Mouse (Mus musculus) myocyte (in vitro differentiated cells): ENCODE data around the gene Rbm33.

ENCODE experiments used
- CEBPB ChIP-seq: IDR thresholded peaks from 2 replicates; pipeline ENCODE4 v1.6.1; 2011; ENCODE audit warnings: mild to moderate bottlenecking, moderate library complexity; ENCODE audit not compliant: poor library complexity, insufficient read depth, severe bottlenecking
- E2F4 ChIP-seq: IDR thresholded peaks from one replicate; pipeline ENCODE4 v1.6.1; 2011; ENCODE audit warnings: mild to moderate bottlenecking, control low read depth, moderate library complexity; ENCODE audit not compliant: insufficient read depth
- MAX ChIP-seq: IDR thresholded peaks from one replicate; pipeline ENCODE4 v1.6.1; 2011; ENCODE audit warnings: low read depth, mild to moderate bottlenecking, control low read depth
- MYOD1 ChIP-seq, 3 experiments: IDR thresholded peaks; one replicate each; pipeline ENCODE4 v1.6.1; 2011; ENCODE audit warnings: control low read depth in 2 of 3, low read depth in 2 of 3, mild to moderate bottlenecking in 2 of 3, moderate library complexity in 1 of 3; ENCODE audit not compliant: insufficient read length in 2 of 3, control insufficient read depth in 1 of 3
- POLR2A ChIP-seq: IDR thresholded peaks from one replicate; pipeline ENCODE4 v1.6.1; 2011; ENCODE audit warnings: low read depth, mild to moderate bottlenecking, control low read depth, moderate library complexity; ENCODE audit not compliant: insufficient read length
- POLR2AphosphoS2 ChIP-seq: IDR thresholded peaks from one replicate; pipeline ENCODE4 v1.6.1; 2011; ENCODE audit warnings: low read depth, control low read depth; ENCODE audit not compliant: insufficient read length
- TCF12 ChIP-seq: IDR thresholded peaks from one replicate; pipeline ENCODE4 v1.6.1; 2011; ENCODE audit warnings: mild to moderate bottlenecking, control low read depth; ENCODE audit not compliant: poor library complexity, insufficient read depth, severe bottlenecking
- USF1 ChIP-seq: IDR thresholded peaks from one replicate; pipeline ENCODE4 v1.6.1; 2011; ENCODE audit warnings: low read depth, mild to moderate bottlenecking, control low read depth, moderate library complexity

DNA sequence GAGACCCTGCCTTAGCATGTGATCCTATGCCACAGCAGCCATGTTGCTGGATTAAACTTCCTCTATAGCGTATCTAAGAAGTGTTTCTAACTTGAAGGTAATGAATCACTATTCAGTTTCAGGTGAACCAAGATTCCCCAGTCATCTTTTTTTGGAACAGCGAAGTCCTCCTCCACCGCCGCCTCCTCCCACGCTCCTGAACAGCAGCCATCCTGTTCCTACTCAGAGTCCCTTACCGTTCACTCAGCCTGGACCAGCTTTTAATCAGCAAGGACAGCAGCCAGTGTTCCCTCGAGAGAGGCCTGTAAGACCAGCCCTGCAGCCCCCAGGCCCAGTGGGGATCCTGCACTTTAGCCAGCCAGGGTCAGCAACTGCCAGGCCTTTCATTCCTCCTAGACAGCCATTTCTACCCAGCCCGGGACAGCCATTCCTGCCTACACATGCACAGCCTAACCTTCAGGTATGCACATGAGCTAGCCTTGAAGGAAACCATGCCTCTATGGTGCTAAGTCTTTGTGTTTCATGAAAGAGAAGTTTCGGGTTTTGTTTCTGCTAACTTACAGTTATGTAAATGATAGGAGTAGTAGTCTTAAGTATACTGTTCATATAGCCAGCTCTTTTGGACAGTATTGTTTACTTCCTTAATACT lies 70.7 kb downstream of the Rbm33 start:
- no peak for TF ChIP-seq POLR2A
- TF ChIP-seq TCF12: no peak
- no peak for TF ChIP-seq MYOD1 (IDR thresholded peaks at IDR 0.05; ENCODE audit: control insufficient read depth in 1 of 3, insufficient read length in 2 of 3, low read depth in 2 of 3)
- no peak for TF ChIP-seq CEBPB
- no peak for TF ChIP-seq USF1
- TF ChIP-seq MAX: no peak
- TF ChIP-seq E2F4: no peak
- TF ChIP-seq POLR2AphosphoS2: no peak
